Mouse (Mus musculus) forebrain, embryonic 10.5 days (tissue): ENCODE measurements around the gene Arpc4. TPM values are rescaled to one million over a fixed set of nuclear protein-coding genes. Genes with fewer than 3 reads are reported as not detected.

Source experiments
- DNase-seq: peaks from one replicate; pipeline ENCODE4 v3.0.0-alpha.2; 2017; ENCODE audit warnings: low spot score; ENCODE audit errors: extremely low spot score
- H3K27ac ChIP-seq: fragments of 300-500 bp; sonication (generic); 2 replicates; pipeline ENCODE4 v1.5.1; 2016; ENCODE audit warnings: mild to moderate bottlenecking
- H3K27me3 ChIP-seq: fragments of 300-500 bp; sonication (generic); 2 replicates; pipeline ENCODE4 v1.6.1; 2016; ENCODE audit warnings: mild to moderate bottlenecking; ENCODE audit not compliant: poor library complexity, severe bottlenecking
- H3K36me3 ChIP-seq: fragments of 300-500 bp; sonication (generic); replicated peaks from 2 replicates; pipeline ENCODE4 v1.6.1; 2016; ENCODE audit warnings: mild to moderate bottlenecking, moderate library complexity
- H3K4me1 ChIP-seq: fragments of 300-500 bp; sonication (generic); 2 replicates; pipeline ENCODE4 v1.6.1; 2016
- H3K4me3 ChIP-seq: fragments of 300-500 bp; sonication (generic); 2 replicates; pipeline ENCODE4 v1.5.1; 2016; ENCODE audit warnings: mild to moderate bottlenecking, moderate library complexity
- H3K9me3 ChIP-seq: fragments of 300-500 bp; sonication (generic); 2 replicates; pipeline ENCODE4 v1.6.1; 2016; ENCODE audit warnings: mild to moderate bottlenecking, moderate library complexity
- WGBS: fragments of 180-500 bp; shearing (Covaris S2); methylation state at CpG from one replicate; pipeline ENCODE4 v1.1.7; 2016; 5-methylcytosine and 5-hydroxymethylcytosine counted together
- polyA plus RNA-seq: library from polyadenylated mRNA; unstranded; fragments of >200 nt; fragmentation: Nextera tagmentation; extraction: Ambion mirVana; gene quantifications from 2 replicates; pipeline ENCODE4 v1.2.1, GENCODE M21; 2016

Arpc4 gene
- polyA plus RNA-seq, 1 experiment from 2014 or later, result 366 TPM

DNA sequence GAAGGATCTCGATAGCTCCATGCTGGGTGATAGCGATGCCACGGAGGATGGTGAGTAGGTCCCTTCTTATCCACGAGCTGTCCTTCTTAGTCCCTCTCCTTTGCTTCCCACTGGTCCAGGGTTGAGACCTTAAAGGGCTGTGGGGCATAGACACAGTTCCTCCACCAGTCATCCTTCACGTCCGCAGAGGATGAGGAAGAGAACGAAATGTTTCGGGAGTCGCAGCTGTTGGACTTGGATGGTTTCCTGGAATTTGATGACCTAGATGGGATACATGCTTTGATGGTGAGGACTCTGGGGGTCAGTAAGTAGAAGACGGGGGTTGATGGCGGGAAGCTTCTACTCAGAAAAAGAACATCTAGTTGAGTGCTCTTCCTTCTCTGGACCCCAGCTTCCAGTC is 16.9 kb downstream of the Arpc4 start:
- Histone ChIP-seq H3K36me3 (peaks cover 31% of the 10 kb centered on the region), H3K27me3 (peaks cover 21% of the 10 kb centered on the region), H3K9me3 (no peaks in the 10 kb centered on the region), H3K27ac (no peak overlapping the region), H3K4me3 (no peak overlapping the region), H3K4me1 (peaks cover 22% of the 10 kb centered on the region)
- no peak for DNase-seq
- 94% methylated on average over 11 of the region's 11 CpGs for WGBS

- no peak for DNase-seq
- 95% methylated on average over 6 of the region's 6 CpGs for WGBS
- H3K36me3 ChIP-seq, result peaks cover 26% of the 10 kb centered on the region
- H3K27ac ChIP-seq, result no peak overlapping the region
- no peaks in the 10 kb centered on the region for H3K9me3 ChIP-seq
- H3K27me3 ChIP-seq, result peaks cover 21% of the 10 kb centered on the region
- peaks cover 22% of the 10 kb centered on the region for H3K4me1 ChIP-seq
- no peak overlapping the region for H3K4me3 ChIP-seq
Measured at GRCm38 (mm10) chr6:113395501-113395900, 17.6 kb downstream of the Arpc4 start.

- H3K27ac ChIP-seq, result no peak overlapping the region
- no peaks in the 10 kb centered on the region for H3K9me3 ChIP-seq
- peaks cover 15% of the 10 kb centered on the region for H3K27me3 ChIP-seq
- H3K36me3 ChIP-seq, result peaks cover 19% of the 10 kb centered on the region
- peaks cover 19% of the 10 kb centered on the region for H3K4me1 ChIP-seq
- no peak for DNase-seq
- H3K4me3 ChIP-seq, result no peak overlapping the region
- WGBS, result 85% methylated on average over 10 of the region's 10 CpGs
Measured at GRCm38 (mm10) chr6:113396270-113397030, 18.5 kb downstream of the Arpc4 start.

DNA sequence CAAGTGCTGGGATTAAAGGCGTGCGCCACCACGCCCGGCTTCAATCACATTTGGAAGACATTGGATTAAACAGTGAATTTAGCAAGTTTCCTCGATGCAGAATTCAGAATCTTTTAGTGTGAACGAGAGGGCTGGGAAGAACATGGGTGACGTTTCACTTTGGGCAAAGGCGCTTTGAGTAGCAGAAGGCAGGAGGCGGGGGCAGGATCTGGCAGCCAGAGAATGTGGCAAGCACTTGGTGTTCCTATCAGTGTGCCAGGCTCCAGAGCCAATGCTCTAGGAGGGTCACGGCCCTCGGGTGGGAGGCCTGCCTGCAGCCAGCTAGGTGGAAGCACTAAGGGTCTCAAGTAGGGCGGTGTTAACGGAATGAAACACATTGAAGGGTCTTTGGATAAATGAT is 24.2 kb downstream of the Arpc4 start:
- Histone ChIP-seq H3K9me3 (no peaks in the 10 kb centered on the region), H3K4me3 (no peak overlapping the region), H3K4me1 (no peaks in the 10 kb centered on the region), H3K27ac (no peak overlapping the region), H3K27me3 (no peaks in the 10 kb centered on the region), H3K36me3 (peaks cover 13% of the 10 kb centered on the region)
- no peak for DNase-seq
- WGBS, result 93% methylated on average over 13 of the region's 13 CpGs

DNA sequence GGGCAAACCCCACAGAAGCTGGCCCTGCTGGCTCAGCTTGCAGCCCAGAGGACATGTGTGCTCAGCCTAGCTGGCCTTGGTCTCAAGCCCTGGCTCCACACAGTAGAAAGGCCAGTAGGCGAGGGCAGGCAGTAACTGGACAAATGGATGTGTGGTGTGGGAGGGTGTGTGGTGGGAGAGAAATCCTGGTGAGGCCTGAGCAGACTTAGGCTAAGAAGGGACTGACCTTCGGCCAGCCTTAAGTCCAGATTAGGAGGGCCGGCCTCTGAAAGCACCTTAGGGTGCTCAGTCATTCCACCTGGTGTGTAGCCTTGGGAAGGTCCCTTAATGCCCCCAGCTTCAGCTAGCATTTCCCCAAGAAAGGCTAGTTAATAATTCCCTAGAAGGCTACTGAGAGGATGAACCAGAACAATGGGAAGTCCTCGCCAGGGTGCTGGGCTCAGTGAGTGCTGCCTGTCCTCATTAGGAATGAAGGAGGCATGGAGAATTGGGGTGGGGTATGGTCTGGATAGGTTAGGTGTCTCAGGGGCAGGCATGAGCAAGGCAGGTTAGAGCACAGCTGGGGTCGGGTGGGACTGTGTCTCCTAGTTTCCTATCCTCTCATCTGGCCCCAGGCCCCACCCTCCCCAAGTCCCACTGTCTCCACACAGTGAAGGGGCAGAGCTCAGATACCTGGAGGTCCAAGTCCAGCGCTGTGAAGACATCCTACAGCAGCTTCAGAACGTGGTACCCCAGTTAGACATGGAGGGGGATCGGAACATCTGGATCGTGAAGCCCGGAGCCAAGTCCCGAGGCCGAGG is 26.9 kb downstream of the Arpc4 start:
- Histone ChIP-seq H3K27me3 (no peaks in the 10 kb centered on the region), H3K27ac (no peak overlapping the region), H3K36me3 (peaks cover 21% of the 10 kb centered on the region), H3K4me3 (no peak overlapping the region), H3K4me1 (no peaks in the 10 kb centered on the region), H3K9me3 (no peaks in the 10 kb centered on the region)
- 77% methylated on average over 12 of the region's 12 CpGs for WGBS
- DNase-seq, result no peak

DNA sequence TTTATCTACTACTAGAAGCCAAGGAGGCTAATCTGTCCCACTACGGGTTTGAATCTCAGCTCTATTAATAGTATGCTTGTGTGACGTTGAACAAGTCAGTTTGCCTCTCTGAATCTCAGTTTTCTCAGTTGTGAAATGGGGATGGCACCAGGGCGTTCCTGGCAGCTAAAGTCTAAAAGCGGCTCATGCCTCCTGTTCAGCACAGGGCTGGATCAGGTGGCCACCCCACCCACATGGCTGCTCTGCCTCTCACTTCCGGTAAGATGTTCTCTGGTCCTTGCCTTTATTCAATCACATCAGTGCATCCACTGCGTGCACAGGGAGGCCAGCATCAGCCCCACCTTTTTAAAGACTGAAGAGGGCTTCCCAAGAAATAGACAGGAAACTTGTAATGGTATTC is 27.6 kb downstream of the Arpc4 start:
- Histone ChIP-seq H3K36me3 (peaks cover 20% of the 10 kb centered on the region), H3K9me3 (no peaks in the 10 kb centered on the region), H3K27ac (no peak overlapping the region), H3K4me1 (no peaks in the 10 kb centered on the region), H3K27me3 (no peaks in the 10 kb centered on the region), H3K4me3 (no peak overlapping the region)
- 88% methylated on average over 6 of the region's 6 CpGs for WGBS
- no peak for DNase-seq

DNA sequence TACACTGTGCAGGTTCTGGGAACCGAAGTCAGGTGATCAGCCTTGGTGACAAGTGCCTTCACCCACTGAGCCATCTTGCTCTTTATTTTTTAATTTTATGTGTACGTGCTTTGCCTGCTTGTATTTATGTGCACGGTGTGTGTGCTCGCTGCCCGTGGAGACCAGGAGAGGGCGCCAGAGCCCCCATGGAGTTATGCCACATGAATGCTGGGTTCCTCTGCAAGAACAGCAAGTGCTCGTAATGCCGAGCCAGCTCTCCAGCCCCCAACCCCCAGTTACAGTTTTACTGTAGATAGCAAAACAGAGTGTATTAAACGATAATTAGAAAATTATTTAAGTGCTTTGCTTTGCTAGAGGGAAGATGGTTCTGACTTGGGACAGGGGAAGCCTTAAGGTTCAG is 28.8 kb downstream of the Arpc4 start:
- H3K9me3 ChIP-seq, result no peaks in the 10 kb centered on the region
- 83% methylated on average over 9 of the region's 9 CpGs for WGBS
- no peak overlapping the region for H3K27ac ChIP-seq
- H3K36me3 ChIP-seq, result peaks cover 17% of the 10 kb centered on the region
- H3K4me1 ChIP-seq, result no peaks in the 10 kb centered on the region
- no peak overlapping the region for H3K4me3 ChIP-seq
- no peaks in the 10 kb centered on the region for H3K27me3 ChIP-seq
- no peak for DNase-seq

GRCm38 (mm10) chr6:113410001-113410400 is 32.1 kb downstream of the Arpc4 start:
- Histone ChIP-seq H3K4me1 (no peaks in the 10 kb centered on the region), H3K4me3 (no peak overlapping the region), H3K27ac (no peak overlapping the region), H3K27me3 (no peaks in the 10 kb centered on the region), H3K36me3 (peaks cover 33% of the 10 kb centered on the region), H3K9me3 (no peaks in the 10 kb centered on the region)
- no peak for DNase-seq
- 79% methylated on average over 1 of the region's 1 CpGs for WGBS

- no peak for DNase-seq
- Histone ChIP-seq H3K9me3 (no peaks in the 10 kb centered on the region), H3K4me1 (peaks cover 17% of the 10 kb centered on the region), H3K27me3 (no peaks in the 10 kb centered on the region), H3K27ac (no peak overlapping the region), H3K36me3 (peaks cover 38% of the 10 kb centered on the region), H3K4me3 (no peak overlapping the region)
- WGBS, result 93% methylated on average over 5 of the region's 5 CpGs
Measured at GRCm38 (mm10) chr6:113416416-113416815, 38.5 kb downstream of the Arpc4 start.

GRCm38 (mm10) chr6:113418441-113419198 is 40.7 kb downstream of the Arpc4 start:
- Histone ChIP-seq H3K27ac (peak overlapping the region; percentile 80), H3K27me3 (no peaks in the 10 kb centered on the region), H3K9me3 (no peaks in the 10 kb centered on the region), H3K4me3 (peak overlapping the region; percentile 64), H3K4me1 (peaks cover 17% of the 10 kb centered on the region), H3K36me3 (peaks cover 35% of the 10 kb centered on the region)
- DNase-seq, result no peak
- WGBS, result 20% methylated on average over 16 of the region's 16 CpGs

- under 1% methylated on average over 25 of the region's 25 CpGs for WGBS
Measured at GRCm38 (mm10) chr6:113419199-113419587, 41.3 kb downstream of the Arpc4 start, which contains the start of gene Rpusd3. TSS of gene Rpusd3 (minus strand) at chr6:113419340.

DNA sequence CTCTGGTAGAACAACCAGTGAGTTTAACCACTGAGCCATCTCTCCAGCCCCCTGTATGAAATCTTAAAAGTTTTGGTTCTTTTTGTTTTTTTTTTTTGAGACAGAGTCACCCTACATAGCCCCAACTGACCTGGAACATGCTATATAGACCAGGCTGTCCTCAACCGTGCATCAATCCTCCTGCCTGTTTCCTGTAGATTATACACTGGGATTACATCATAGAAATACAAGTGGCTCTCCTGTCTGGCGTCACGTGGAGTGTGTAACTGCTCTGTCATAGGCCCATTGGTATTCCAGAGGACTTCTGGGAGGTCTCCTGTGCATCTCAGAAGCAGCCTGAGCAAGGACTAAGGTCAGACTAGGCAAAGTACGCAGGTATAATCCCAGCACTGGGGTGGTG is 45.1 kb downstream of the Arpc4 start:
- H3K4me3 ChIP-seq, result no peak overlapping the region
- H3K27me3 ChIP-seq, result no peaks in the 10 kb centered on the region
- WGBS, result 83% methylated on average over 4 of the region's 4 CpGs
- H3K36me3 ChIP-seq, result no peaks in the 10 kb centered on the region
- H3K4me1 ChIP-seq, result peaks cover 12% of the 10 kb centered on the region
- no peak for DNase-seq
- H3K27ac ChIP-seq, result no peak overlapping the region
- 0 out of 2 replicates have a peak, but pooled peaks cover 4% of the 10 kb centered on the region for H3K9me3 ChIP-seq

More at GRCm38 (mm10) chr6:113419199-113419587, 41.3 kb downstream of the Arpc4 start, which contains the start of gene Rpusd3:
- Histone ChIP-seq H3K4me3 (peak within 1 kb of the TSS; percentile 64), H3K4me1 (peaks cover 17% of the 10 kb centered on the region), H3K27me3 (no peaks in the 10 kb centered on the region), H3K27ac (peak within 1 kb of the TSS; percentile 80), H3K9me3 (no peaks in the 10 kb centered on the region), H3K36me3 (peaks cover 30% of the 10 kb centered on the region)
- peak; percentile 94 for DNase-seq
